Mouse (Mus musculus): ENCODE data around the gene Gnaz.
A peak's percentile ranks its signal among the peaks of the same experiment; 100 is the strongest.

The Gnaz gene

GRCm38 (mm10) chr10:74966850-74967451 lies at the start of gene Gnaz:
TSS of gene Gnaz (plus strand) at chr10:74967177.
- peak; percentile 96 to 99 for DNase-seq (ENCODE audit: low spot score in 2 of 2)

- no peak for DNase-seq (ENCODE audit: low spot score in 2 of 2)
These were observed 47.7 kb upstream of the Gnaz start for GRCm38 (mm10) chr10:74919277-74919676.

- DNase-seq (ENCODE audit: low spot score in 2 of 2) = peak in 1 of 2 experiments; percentile 58
These were observed 46.0 kb upstream of the Gnaz start for GRCm38 (mm10) chr10:74920853-74921567.

DNA sequence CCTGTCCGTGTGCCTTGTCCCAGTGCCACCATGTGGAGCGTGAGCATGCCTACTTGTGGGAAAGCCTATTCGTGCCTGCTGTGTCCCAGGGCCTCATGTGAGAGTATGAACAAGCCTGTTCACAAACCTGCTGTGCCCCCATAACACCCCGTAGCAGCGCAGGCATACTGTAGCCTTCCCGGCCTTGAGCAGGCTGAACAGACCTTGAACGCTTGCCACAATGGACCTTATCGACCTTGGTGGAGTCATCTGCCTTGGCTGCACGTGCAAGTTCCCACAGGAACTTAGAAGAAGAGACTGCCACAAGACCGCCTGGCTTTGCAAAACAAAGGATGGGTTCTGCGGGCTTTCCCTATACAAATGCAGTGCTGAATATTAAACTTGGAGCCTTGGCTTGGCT lies 45.4 kb upstream of the Gnaz start:
- DNase-seq (ENCODE audit: low spot score in 2 of 2) = no peak

DNA sequence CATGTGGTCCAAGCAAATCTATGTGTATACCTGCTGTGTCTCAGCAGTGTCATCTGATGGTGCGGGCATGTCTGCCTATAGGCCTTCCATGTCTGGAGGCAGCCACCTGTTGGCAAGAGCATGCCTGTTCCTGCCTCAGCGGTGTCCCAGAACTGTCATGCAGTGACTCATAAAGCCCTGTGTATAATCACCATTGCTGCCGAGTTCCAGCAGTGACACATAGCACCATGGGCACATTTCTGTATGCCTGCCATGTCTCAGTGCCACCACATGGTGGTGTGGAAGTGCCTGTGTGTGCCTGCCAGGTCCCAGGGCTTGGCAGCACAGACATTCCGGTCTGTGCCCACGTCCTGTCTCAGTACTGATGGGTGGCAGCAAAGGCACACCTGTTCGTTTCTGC lies 44.2 kb upstream of the Gnaz start:
- peak; percentile 37 to 70 for DNase-seq (ENCODE audit: low spot score in 2 of 2)

DNA sequence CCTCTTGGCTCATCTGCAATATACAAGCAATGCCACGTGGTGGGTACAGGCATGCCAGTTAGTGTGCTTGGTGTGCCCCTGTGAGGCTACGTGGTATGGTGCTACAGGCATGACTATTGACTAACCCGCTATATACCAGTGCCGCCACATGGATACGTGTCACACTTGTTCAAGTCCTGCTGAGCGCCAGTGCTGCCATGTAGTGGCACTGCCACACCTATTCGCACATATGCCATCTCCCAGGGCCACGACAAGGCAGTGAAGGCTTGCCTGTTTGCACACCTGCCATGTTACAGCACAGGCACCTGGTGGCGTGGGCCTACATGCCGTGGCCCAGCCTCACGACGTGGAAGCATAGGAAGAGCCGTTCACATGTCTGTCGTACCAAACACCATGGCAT lies 42.7 kb upstream of the Gnaz start:
- no peak for DNase-seq (ENCODE audit: low spot score in 2 of 2)

GRCm38 (mm10) chr10:74925324-74925723 lies 41.7 kb upstream of the Gnaz start:
- DNase-seq (ENCODE audit: low spot score in 2 of 2) = peak; percentile 44 to 81

DNA sequence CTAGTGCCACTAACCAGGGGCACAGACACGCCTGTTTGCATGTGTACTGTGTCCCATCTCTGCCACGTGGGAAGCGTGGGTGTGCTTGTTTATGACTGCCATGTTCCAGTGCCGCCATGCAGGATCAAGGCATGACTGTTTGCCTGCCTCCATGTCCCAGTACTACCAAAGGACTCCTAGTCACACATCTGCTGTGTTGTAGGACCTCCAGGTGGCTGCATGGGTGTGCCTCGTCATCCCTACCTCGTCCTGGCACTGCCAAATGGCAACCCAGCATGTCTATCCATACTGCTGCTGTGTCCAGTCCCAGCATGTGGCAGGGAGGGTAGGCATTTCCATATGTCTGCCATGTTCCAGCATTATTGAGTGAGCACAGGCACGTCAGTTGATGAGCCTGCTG lies 38.7 kb upstream of the Gnaz start:
- no peak for DNase-seq (ENCODE audit: low spot score in 2 of 2)

DNA sequence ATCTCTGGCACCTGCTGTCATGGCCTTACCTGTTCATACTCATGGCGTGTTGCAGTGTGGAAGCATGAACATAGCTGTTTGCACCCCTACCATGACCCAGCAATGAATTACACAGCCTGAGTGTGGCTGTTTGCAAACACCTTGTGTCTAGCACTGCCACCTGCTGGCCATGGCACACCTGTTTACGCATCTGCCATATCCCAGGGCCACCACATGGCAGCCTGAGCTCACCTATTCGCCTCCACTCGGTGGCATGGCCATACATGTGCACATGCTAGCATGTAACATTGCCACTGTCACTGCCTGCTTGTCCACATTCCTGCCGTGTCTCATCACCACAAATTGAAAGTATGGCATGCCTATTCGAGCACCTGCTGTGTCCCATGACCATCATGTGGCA lies 37.4 kb upstream of the Gnaz start:
- no peak for DNase-seq (ENCODE audit: low spot score in 2 of 2)

- DNase-seq (ENCODE audit: low spot score in 2 of 2) = no peak
These were observed 36.4 kb upstream of the Gnaz start for GRCm38 (mm10) chr10:74930541-74930940.

DNA sequence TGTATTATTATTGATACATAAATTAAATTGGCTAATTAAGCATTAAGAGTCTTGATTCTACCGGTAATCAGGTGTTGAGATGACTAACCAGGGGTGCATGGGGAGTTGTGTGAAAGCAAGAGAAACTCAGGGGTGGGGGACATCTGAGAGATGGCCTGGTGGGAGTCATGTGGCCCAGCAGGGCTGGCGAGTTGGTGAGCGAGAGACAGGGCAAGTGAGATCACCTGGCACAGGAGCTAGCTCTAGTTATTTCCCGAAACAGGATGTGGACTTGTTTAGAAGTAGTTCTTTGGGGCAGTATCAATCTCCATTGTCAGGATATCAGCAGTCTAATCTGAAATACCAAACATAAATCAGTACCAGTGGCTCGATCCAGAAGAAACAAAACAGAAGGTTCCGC lies 35.3 kb upstream of the Gnaz start:
- no peak for DNase-seq (ENCODE audit: low spot score in 2 of 2)

GRCm38 (mm10) chr10:74932487-74932886 lies 34.5 kb upstream of the Gnaz start:
- DNase-seq (ENCODE audit: low spot score in 2 of 2) = no peak

DNA sequence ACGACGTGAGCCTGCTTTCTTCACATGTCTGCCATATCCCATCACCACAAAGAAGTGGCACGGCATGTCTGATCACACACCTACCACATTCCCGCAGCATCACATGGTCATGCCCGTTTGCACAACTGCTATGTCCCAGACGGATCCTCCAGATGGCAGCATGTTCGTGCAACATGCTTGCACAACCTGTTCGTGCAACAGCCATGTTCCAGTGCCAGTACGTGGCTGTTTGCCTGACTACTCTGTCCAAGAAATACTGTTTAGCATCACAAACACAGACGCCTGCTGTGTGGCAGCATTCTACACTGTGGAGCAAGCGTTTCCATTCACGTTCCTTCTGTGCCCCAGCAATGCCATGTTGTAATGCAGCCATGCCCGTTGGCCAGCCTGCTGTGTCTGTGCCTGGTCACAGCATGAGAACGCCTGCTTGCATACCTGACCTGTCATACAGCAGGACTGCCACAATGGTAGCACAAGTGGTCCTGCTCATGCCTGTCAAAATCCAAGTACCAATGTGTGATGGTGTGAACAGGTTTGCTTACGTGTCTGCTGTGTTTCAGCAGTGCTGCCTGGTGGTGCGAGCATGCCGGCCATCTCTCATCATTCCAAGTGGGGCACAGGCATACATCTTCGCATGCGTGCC lies 33.3 kb upstream of the Gnaz start:
- DNase-seq (ENCODE audit: low spot score in 2 of 2) = no peak

DNA sequence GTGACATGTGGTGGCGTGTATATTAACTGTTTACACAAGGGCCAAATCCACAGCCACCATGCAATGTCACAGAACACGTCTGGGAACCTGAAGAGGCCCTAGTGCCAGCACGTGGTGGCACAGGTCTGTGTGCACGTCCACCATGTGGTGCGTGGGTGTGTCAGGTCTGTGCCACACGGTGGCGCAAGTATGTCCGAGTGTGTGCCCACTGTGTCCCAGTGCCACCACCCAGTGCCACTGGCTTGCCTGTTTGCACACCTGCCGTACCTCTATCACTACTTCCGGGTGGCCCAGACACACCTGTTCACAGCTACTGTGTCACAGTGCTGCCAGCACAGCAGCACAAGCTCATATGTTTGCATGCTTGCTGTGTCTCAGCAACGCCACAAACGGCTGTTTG lies 32.5 kb upstream of the Gnaz start:
- no peak for DNase-seq (ENCODE audit: low spot score in 2 of 2)

DNA sequence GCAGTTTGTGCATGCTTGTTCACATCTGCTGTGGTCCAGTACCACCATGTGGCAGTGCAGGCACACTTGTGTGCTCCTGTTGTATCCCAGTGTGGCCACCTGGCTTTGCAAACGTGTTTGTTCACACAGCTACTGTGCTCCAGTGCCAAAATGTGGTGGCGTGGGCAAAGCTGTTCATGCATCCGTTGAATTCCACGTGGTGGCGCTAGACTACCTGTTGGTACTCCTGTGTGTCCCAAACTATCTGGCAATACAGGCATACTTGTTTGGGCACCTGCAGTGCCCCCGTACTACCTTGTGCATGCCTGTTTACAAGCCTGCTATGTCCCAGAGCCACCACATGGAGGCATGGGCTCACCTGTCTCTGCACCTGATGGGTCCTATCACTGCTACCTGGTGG lies 32.0 kb upstream of the Gnaz start:
- DNase-seq (ENCODE audit: low spot score in 2 of 2) = peak in 1 of 2 experiments; percentile 45

DNA sequence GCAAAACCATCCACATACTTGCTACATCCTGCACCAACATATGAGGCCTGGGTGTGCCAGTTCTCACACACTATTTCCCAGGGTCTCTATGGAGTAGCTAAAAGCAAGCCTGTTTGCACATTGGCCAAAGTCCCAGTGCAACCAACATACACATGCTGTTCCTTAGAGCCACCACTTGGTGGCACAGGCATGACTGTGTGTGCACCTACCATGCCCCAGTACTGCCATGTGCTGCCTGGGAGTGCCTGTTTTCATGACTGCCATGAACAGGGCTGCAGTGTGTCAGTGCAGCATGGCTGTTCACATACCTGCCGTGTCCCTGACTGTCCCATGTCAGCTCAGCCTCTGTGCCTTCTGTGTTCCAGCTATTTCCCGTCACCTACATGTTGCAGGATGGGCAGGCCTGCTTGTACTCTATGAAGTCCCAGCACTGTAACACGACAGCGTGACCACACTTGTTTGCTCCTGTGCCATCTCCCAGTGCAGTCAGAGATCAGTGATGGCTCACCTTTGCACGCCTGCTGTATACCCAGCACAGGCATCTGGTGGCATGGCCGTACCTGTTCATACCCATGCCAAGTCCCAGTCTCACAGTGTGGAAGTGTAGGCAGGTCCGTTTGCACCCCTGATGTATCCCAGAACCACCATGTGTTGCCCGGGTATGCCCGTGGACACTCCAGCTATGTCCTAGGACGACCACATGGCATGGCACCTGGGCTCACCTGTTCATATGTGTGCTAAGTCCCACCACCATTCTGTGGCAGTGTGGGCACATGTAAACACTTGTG lies 29.8 kb upstream of the Gnaz start:
- DNase-seq (ENCODE audit: low spot score in 2 of 2) = no peak

- DNase-seq (ENCODE audit: low spot score in 2 of 2) = no peak
These were observed 28.6 kb upstream of the Gnaz start for GRCm38 (mm10) chr10:74938410-74938809.

DNA sequence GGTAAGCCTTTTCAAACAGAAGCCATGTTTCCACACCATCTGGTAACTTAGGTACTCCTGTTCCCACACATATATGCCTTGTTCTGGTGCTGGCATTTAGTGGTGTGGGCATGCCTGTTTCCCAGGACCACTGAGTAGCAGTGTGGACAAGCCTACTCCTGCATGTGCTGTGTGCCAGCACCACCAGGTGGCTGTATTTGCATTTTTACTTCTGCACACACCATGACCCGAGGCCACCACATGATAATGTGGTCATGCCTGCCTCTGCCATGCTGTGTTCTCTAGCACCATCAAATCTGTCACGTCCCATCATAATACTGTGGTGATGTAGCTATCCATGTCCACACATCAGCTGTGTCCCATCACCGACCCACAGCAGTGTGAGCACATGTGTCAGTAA lies 27.7 kb upstream of the Gnaz start:
- no peak for DNase-seq (ENCODE audit: low spot score in 2 of 2)

GRCm38 (mm10) chr10:74940795-74941194 lies 26.2 kb upstream of the Gnaz start:
- no peak for DNase-seq (ENCODE audit: low spot score in 2 of 2)

DNA sequence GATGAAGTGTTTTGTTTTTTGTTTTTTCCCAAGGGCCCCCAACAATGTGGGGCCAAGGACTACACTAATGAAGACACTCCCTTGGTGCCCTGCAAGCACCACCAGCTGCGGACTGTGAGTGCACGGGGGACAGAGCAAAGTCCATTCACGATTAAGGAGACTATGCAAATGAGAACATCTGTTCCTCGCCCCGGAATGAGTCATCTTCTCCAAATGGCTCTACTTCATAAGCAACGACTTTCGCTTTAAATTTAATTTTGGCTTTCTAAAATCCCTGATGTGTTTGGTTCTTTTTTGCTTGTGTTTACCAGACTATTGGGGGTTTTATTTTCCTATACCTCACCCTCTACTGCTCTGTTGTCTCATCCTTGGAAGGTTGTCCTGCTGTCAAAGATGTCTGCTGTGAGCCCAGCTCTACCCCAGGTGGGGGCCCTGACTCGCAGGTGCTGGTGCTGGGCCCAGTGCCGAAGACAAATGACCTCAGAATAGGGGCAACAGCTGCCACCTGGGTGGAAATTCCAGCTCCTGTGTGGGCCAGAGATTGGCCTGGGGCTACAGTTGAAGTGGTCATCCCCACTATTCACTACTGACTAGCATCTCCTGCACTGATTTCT lies 14.0 kb upstream of the Gnaz start:
- peak in 1 of 2 experiments; percentile 70 for DNase-seq (ENCODE audit: low spot score in 2 of 2)

DNA sequence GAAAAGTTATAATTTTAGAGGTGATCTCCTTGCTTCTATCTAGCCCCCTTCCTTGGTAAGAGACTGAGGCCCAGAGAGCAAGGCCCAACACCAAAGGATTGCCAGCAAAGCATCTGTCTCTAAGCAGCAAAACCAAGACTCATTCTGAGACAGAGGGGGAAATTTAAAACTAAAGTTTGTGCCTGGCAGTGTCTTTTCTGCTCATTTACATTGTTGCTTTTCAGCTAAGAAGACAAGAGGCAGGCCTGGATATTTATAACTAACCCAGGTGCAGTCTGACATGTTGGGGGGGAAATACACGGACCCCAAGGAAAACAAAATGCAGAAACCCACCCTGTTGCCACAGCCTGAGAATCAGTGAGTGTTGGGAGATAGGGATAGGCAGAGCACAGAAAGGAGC lies 2.6 kb upstream of the Gnaz start:
- no peak for DNase-seq (ENCODE audit: low spot score in 2 of 2)

All from left cerebral cortex, adult 9 months (tissue).